Mouse (Mus musculus): ENCODE measurements around the gene Sufu. TPM values are rescaled to one million over a fixed set of nuclear protein-coding genes. Genes with fewer than 3 reads are reported as not detected.
A peak's percentile ranks its signal among the peaks of the same experiment; 100 is the strongest.

The Sufu gene
- 1 to 10 TPM; 4.6 to 5.1 TPM for total RNA-seq (2021)
- long read RNA-seq, experiment 1, full-length matches to known transcripts, result 3 of 4 reads
- long read RNA-seq, experiment 1, partial matches to known transcripts, result 0 of 4 reads
- long read RNA-seq, experiment 1, other reads (novel, unspliced or antisense), result 1 of 4 reads
- long read RNA-seq, experiment 2, partial matches to known transcripts, result 1 of 6 reads
- long read RNA-seq, experiment 2, other reads (novel, unspliced or antisense), result 4 of 6 reads

- peak; percentile 97 to 98 for DNase-seq
- intact Hi-C loops (cut with DNase I), result loop anchor here (1.0 kb wide), 2 partner anchors 46 to 49 kb away; no protein-coding TSS in a partner anchor
Measured at GRCm38 (mm10) chr19:46396686-46397435, at the start of gene Sufu. Gene Sufu, plus strand, starts transcription at chr19:46396896.

GRCm38 (mm10) chr19:46347146-46347545 is 49.5 kb upstream of the Sufu start:
- DNase-seq, result no peak
- intact Hi-C loops (cut with DNase I), result no loop called here

GRCm38 (mm10) chr19:46347936-46348668 is 48.6 kb upstream of the Sufu start:
- no peak for DNase-seq
- intact Hi-C loops (cut with DNase I), result no loop called here

- intact Hi-C loops (cut with DNase I), result no loop called here
- DNase-seq, result peak; percentile 64 to 66
Measured at GRCm38 (mm10) chr19:46348761-46349458, 47.8 kb upstream of the Sufu start.

GRCm38 (mm10) chr19:46349550-46349949 is 47.1 kb upstream of the Sufu start:
- no peak for DNase-seq
- intact Hi-C loops (cut with DNase I), result no loop called here

GRCm38 (mm10) chr19:46350168-46350932 is 46.3 kb upstream of the Sufu start, which contains the start of gene 2310034G01Rik:
Gene 2310034G01Rik, minus strand, starts transcription at chr19:46350302.
- intact Hi-C loops (cut with DNase I), result no loop called here
- no peak for DNase-seq

GRCm38 (mm10) chr19:46356701-46357138 is 40.0 kb upstream of the Sufu start:
- peak; percentile 54 to 68 for DNase-seq
- intact Hi-C loops (cut with DNase I), result no loop called here

GRCm38 (mm10) chr19:46357344-46358280 is 39.1 kb upstream of the Sufu start:
- intact Hi-C loops (cut with DNase I), result no loop called here
- DNase-seq, result no peak

GRCm38 (mm10) chr19:46358381-46358780 is 38.3 kb upstream of the Sufu start:
- no peak for DNase-seq
- intact Hi-C loops (cut with DNase I), result no loop called here

GRCm38 (mm10) chr19:46362104-46362503 is 34.6 kb upstream of the Sufu start:
- DNase-seq, result no peak
- intact Hi-C loops (cut with DNase I), result no loop called here

- DNase-seq, result no peak
- intact Hi-C loops (cut with DNase I), result no loop called here
Measured at GRCm38 (mm10) chr19:46363294-46364009, 33.2 kb upstream of the Sufu start.

GRCm38 (mm10) chr19:46367798-46368590 is 28.7 kb upstream of the Sufu start:
- intact Hi-C loops (cut with DNase I), result no loop called here

GRCm38 (mm10) chr19:46369204-46369603 is 27.5 kb upstream of the Sufu start:
- intact Hi-C loops (cut with DNase I), result no loop called here

More at GRCm38 (mm10) chr19:46367798-46368590, 28.7 kb upstream of the Sufu start:
- no peak for DNase-seq

GRCm38 (mm10) chr19:46374477-46375088 is 22.1 kb upstream of the Sufu start:
- intact Hi-C loops (cut with DNase I), result no loop called here
- no peak for DNase-seq

More at GRCm38 (mm10) chr19:46369204-46369603, 27.5 kb upstream of the Sufu start:
- DNase-seq, result peak in 1 of 2 experiments; percentile 44

GRCm38 (mm10) chr19:46375489-46375888 is 21.2 kb upstream of the Sufu start:
- no peak for DNase-seq
- intact Hi-C loops (cut with DNase I), result no loop called here

GRCm38 (mm10) chr19:46375891-46376290 is 20.8 kb upstream of the Sufu start:
- DNase-seq, result no peak
- intact Hi-C loops (cut with DNase I), result no loop called here

GRCm38 (mm10) chr19:46382275-46382674 is 14.4 kb upstream of the Sufu start:
- no peak for DNase-seq
- intact Hi-C loops (cut with DNase I), result no loop called here

Measured in gastrocnemius, postnatal 36 days (tissue).